Mouse (Mus musculus) neural tube, embryonic 13.5 days (tissue): Measurements from ENCODE around the gene Fos. TPM values are rescaled to one million over a fixed set of nuclear protein-coding genes. Genes with fewer than 3 reads are reported as not detected.

Experiments
- ATAC-seq: fragments of 200-750 bp; cut with Nextera tagmentation; 2 replicates; pipeline ENCODE4 v1.8.0; 2017; ENCODE audit warnings: low read depth, mild to moderate bottlenecking, moderate TSS enrichment, moderate library complexity
- H3K27ac ChIP-seq: fragments of 300-500 bp; sonication (generic); replicated peaks from 2 replicates; pipeline ENCODE4 v1.5.1; 2015; ENCODE audit warnings: moderate library complexity, mild to moderate bottlenecking, inconsistent platforms
- H3K27me3 ChIP-seq: fragments of 300-500 bp; sonication (generic); 2 replicates; pipeline ENCODE4 v1.6.1; 2015; ENCODE audit warnings: mild to moderate bottlenecking, inconsistent platforms
- H3K36me3 ChIP-seq: fragments of 300-500 bp; sonication (generic); 2 replicates; pipeline ENCODE4 v1.6.1; 2015; ENCODE audit warnings: mild to moderate bottlenecking, inconsistent platforms
- H3K4me1 ChIP-seq: fragments of 300-500 bp; sonication (generic); replicated peaks from 2 replicates; pipeline ENCODE4 v1.6.1; 2015; ENCODE audit warnings: inconsistent platforms
- H3K4me2 ChIP-seq: fragments of 300-500 bp; sonication (generic); 2 replicates; pipeline ENCODE4 v1.6.1; 2015; ENCODE audit warnings: inconsistent platforms, mild to moderate bottlenecking, moderate library complexity
- H3K4me3 ChIP-seq: fragments of 300-500 bp; sonication (generic); 2 replicates; pipeline ENCODE4 v1.5.1; 2015; ENCODE audit warnings: mild to moderate bottlenecking, inconsistent platforms
- H3K9ac ChIP-seq: fragments of 300-500 bp; sonication (generic); 2 replicates; pipeline ENCODE4 v1.6.1; 2015; ENCODE audit warnings: moderate library complexity, mild to moderate bottlenecking, inconsistent platforms
- H3K9me3 ChIP-seq: fragments of 300-500 bp; sonication (generic); 2 replicates; pipeline ENCODE4 v1.6.1; 2016; ENCODE audit warnings: inconsistent platforms
- WGBS: fragments of 180-500 bp; shearing (Covaris S2); methylation state at CpG from one replicate; pipeline ENCODE4 v1.1.7; 2015; 5-methylcytosine and 5-hydroxymethylcytosine counted together
- polyA plus RNA-seq: library from polyadenylated mRNA; unstranded; fragments of >200 nt; fragmentation: Nextera tagmentation; extraction: Ambion mirVana; gene quantifications from 2 replicates; pipeline ENCODE4 v1.2.1, GENCODE M21; 2015

Fos gene
- polyA plus RNA-seq, 1 experiment from 2014 or later, result 1.9 TPM

- no peaks in the 10 kb centered on the region for H3K36me3 ChIP-seq
- WGBS, result 59% methylated on average over 3 of the region's 3 CpGs
- no peak overlapping the region for H3K4me2 ChIP-seq
- no peak for ATAC-seq
- no peaks in the 10 kb centered on the region for H3K27me3 ChIP-seq
- H3K9me3 ChIP-seq, result no peaks in the 10 kb centered on the region
- H3K4me3 ChIP-seq, result no peak overlapping the region
- H3K9ac ChIP-seq, result no peak overlapping the region
- no peaks in the 10 kb centered on the region; the same call in 1 of the 2 replicates for H3K4me1 ChIP-seq
- H3K27ac ChIP-seq, result no peak overlapping the region
Observed at GRCm38 (mm10) chr12:85464902-85465301, 8.8 kb upstream of the Fos start.

DNA sequence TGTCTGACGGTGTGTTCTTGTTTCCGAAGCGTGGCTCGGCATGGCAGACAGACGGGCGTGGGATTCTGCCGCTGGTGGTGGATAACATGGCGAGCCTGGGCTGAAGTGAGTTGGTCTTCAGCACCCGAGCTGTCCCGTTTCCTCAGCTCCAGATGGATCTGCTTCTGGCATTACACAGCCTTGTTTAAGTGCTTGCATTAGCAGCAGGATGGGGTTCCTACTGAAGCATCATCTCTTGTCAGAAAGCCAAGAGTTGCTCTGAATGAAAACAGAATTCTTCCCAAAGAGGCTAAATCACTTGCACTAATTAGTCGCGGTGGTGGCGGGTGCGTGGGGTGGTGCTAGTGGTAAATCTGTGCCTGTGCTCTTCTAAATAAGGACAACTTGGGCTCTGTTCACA is 5.8 kb upstream of the Fos start:
- Histone ChIP-seq H3K9me3 (no peaks in the 10 kb centered on the region), H3K4me2 (no peak overlapping the region), H3K36me3 (no peaks in the 10 kb centered on the region), H3K9ac (no peak overlapping the region), H3K27ac (no peak overlapping the region), H3K27me3 (peaks cover 3% of the 10 kb centered on the region; the same call in 1 of the 2 replicates), H3K4me3 (no peak overlapping the region), H3K4me1 (peaks cover 16% of the 10 kb centered on the region)
- no peak for ATAC-seq
- WGBS, result 70% methylated on average over 14 of the region's 14 CpGs

GRCm38 (mm10) chr12:85468666-85469065 is 5.0 kb upstream of the Fos start:
- no peak overlapping the region for H3K9ac ChIP-seq
- no peak overlapping the region for H3K4me3 ChIP-seq
- H3K27ac ChIP-seq, result no peak overlapping the region
- H3K27me3 ChIP-seq, result peaks cover 3% of the 10 kb centered on the region; the same call in 1 of the 2 replicates
- no peaks in the 10 kb centered on the region for H3K9me3 ChIP-seq
- H3K4me2 ChIP-seq, result no peak overlapping the region
- WGBS, result 84% methylated on average over 12 of the region's 12 CpGs
- H3K4me1 ChIP-seq, result peaks cover 21% of the 10 kb centered on the region
- ATAC-seq, result no peak
- no peaks in the 10 kb centered on the region for H3K36me3 ChIP-seq

DNA sequence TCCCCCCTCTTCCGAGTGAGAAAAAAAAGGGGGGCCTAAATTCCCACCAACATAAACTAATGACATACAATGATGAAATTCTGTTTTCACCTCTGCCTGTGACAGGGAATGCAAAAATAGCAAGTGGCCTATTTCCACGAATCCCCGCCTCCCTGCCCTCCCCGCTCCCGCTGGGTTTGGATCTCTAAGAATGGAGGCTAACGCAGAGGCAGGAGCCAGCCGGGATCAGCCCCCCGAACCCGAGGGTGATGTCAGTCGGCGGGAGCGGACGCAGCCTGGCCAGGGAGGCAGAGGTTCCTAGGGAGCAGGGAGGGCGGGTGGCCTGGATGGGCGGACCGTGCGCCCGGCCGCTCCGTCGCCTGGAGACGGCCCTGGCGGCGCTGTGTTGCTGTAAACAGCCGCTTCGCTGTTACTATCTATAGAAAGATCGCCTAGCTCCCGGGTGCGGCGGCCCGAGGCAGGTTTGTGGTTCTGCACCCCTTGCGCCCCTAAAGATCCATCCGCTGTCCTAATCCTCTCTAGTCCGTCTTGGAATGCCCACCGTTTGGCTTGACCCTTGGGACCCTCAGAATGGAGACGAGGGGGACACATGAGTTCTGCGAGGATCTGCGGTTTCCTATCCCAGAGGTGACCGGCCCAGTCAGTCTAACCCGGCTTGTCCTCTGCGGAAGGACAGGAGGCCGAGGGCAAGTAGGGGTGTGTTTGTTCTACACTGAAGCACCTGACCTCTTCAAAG is 1.6 kb upstream of the Fos start:
- Histone ChIP-seq H3K27me3 (peaks cover 21% of the 10 kb centered on the region), H3K9ac (peak overlapping the region; percentile 68), H3K4me1 (peaks cover 45% of the 10 kb centered on the region), H3K4me3 (peak overlapping the region; percentile 52), H3K27ac (peak overlapping the region; percentile 56; the same call in 1 of the 2 replicates), H3K4me2 (peak overlapping the region; percentile 99), H3K36me3 (no peaks in the 10 kb centered on the region), H3K9me3 (no peaks in the 10 kb centered on the region)
- WGBS, result under 1% methylated on average over 42 of the region's 42 CpGs
- peak; percentile 18; the same call in 1 of the 2 replicates for ATAC-seq

GRCm38 (mm10) chr12:85472656-85473410 is 857 bp upstream of the Fos start:
- under 1% methylated on average over 21 of the region's 23 CpGs for WGBS

DNA sequence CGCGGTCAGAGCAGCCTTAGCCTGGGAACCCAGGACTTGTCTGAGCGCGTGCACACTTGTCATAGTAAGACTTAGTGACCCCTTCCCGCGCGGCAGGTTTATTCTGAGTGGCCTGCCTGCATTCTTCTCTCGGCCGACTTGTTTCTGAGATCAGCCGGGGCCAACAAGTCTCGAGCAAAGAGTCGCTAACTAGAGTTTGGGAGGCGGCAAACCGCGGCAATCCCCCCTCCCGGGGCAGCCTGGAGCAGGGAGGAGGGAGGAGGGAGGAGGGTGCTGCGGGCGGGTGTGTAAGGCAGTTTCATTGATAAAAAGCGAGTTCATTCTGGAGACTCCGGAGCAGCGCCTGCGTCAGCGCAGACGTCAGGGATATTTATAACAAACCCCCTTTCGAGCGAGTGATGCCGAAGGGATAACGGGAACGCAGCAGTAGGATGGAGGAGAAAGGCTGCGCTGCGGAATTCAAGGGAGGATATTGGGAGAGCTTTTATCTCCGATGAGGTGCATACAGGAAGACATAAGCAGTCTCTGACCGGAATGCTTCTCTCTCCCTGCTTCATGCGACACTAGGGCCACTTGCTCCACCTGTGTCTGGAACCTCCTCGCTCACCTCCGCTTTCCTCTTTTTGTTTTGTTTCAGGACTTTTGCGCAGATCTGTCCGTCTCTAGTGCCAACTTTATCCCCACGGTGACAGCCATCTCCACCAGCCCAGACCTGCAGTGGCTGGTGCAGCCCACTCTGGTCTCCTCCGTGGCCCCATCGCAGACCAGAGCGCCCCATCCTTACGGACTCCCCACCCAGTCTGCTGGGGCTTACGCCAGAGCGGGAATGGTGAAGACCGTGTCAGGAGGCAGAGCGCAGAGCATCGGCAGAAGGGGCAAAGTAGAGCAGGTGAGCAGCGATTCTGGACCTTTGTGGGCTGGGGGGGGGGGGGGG is 875 bp downstream of the Fos start:
- peak overlapping the region; percentile 52 for H3K4me3 ChIP-seq
- peaks cover 45% of the 10 kb centered on the region for H3K4me1 ChIP-seq
- peaks cover 37% of the 10 kb centered on the region for H3K27me3 ChIP-seq
- H3K4me2 ChIP-seq, result peak overlapping the region; percentile 99
- no peaks in the 10 kb centered on the region for H3K36me3 ChIP-seq
- H3K9ac ChIP-seq, result peak overlapping the region; percentile 68
- WGBS, result under 1% methylated on average over 49 of the region's 49 CpGs
- no peaks in the 10 kb centered on the region for H3K9me3 ChIP-seq
- ATAC-seq, result peak; percentile 32; the same call in 1 of the 2 replicates
- peak overlapping the region; percentile 46; the same call in 1 of the 2 replicates for H3K27ac ChIP-seq

More at GRCm38 (mm10) chr12:85472656-85473410, 857 bp upstream of the Fos start:
- peak overlapping the region; percentile 52 for H3K4me3 ChIP-seq
- peak overlapping the region; percentile 68 for H3K9ac ChIP-seq
- H3K27me3 ChIP-seq, result peaks cover 28% of the 10 kb centered on the region
- ATAC-seq, result peak; percentile 13; the same call in 1 of the 2 replicates
- H3K27ac ChIP-seq, result 0 out of 2 replicates have a peak overlapping the region, but pooled peaks have one; percentile 38
- peak overlapping the region; percentile 99 for H3K4me2 ChIP-seq
- H3K36me3 ChIP-seq, result no peaks in the 10 kb centered on the region
- H3K9me3 ChIP-seq, result no peaks in the 10 kb centered on the region
- peaks cover 45% of the 10 kb centered on the region for H3K4me1 ChIP-seq

- ATAC-seq, result no peak
Observed at GRCm38 (mm10) chr12:85475232-85475919, 1.7 kb downstream of the Fos start.

GRCm38 (mm10) chr12:85475920-85476828 is 2.5 kb downstream of the Fos start:
- no peaks in the 10 kb centered on the region for H3K9me3 ChIP-seq
- H3K4me3 ChIP-seq, result no peak overlapping the region
- H3K36me3 ChIP-seq, result no peaks in the 10 kb centered on the region
- no peak overlapping the region for H3K27ac ChIP-seq
- H3K4me2 ChIP-seq, result peak overlapping the region; percentile 99
- WGBS, result 34% methylated on average over 23 of the region's 23 CpGs
- peaks cover 34% of the 10 kb centered on the region for H3K27me3 ChIP-seq
- H3K4me1 ChIP-seq, result peaks cover 45% of the 10 kb centered on the region
- ATAC-seq, result no peak
- H3K9ac ChIP-seq, result peak overlapping the region; percentile 22; the same call in 1 of the 2 replicates

More at GRCm38 (mm10) chr12:85475232-85475919, 1.7 kb downstream of the Fos start:
- WGBS, result 8% methylated on average over 16 of the region's 16 CpGs
- peak overlapping the region; percentile 68 for H3K9ac ChIP-seq
- no peaks in the 10 kb centered on the region for H3K9me3 ChIP-seq
- peaks cover 37% of the 10 kb centered on the region for H3K27me3 ChIP-seq
- H3K4me1 ChIP-seq, result peaks cover 45% of the 10 kb centered on the region
- H3K36me3 ChIP-seq, result no peaks in the 10 kb centered on the region
- H3K4me2 ChIP-seq, result peak overlapping the region; percentile 99
- no peak overlapping the region for H3K27ac ChIP-seq
- H3K4me3 ChIP-seq, result peak overlapping the region; percentile 52

DNA sequence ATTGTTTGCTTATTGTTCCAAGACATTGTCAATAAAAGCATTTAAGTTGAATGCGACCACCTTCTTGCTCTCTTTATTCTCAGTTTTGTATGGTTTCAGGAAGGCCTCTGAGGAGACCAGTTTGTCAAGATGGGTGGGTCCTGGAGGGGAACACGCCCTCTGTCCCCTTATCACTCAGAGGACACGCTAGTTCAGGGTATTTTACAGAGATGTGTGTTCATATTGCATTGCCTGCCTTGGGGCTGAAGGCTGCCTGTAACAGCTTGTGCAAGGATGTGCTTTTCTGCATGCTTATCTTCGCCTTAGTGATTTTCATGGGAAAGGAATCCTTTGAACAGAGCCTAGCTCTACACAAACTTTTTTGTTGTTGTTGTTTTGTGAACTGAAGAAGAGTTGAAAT is 3.5 kb downstream of the Fos start:
- Histone ChIP-seq H3K4me3 (no peak overlapping the region), H3K9ac (no peak overlapping the region), H3K9me3 (no peaks in the 10 kb centered on the region), H3K27ac (no peak overlapping the region), H3K27me3 (peaks cover 39% of the 10 kb centered on the region), H3K4me2 (no peak overlapping the region), H3K36me3 (no peaks in the 10 kb centered on the region), H3K4me1 (peaks cover 35% of the 10 kb centered on the region)
- ATAC-seq, result no peak
- WGBS, result 80% methylated on average over 4 of the region's 4 CpGs

DNA sequence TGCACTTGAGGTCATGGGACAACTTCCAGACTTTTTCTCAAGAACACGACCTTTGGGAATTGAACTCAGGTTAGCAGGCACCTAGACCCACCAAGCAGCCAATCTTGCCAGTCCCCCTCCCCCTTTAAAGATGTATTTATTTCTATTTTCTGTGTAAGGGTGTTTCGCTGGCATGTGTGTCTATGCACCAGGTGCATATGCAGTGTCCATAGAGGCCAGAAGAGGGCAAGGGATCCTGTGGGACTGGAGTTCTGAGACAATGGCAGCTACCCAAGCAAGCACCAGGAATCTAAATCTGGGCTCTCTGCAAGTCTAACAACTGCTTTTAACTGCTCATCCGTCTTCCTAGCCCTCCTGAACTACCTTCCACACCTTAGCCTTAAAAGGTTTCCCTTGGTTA is 4.1 kb downstream of the Fos start:
- ATAC-seq, result no peak
- Histone ChIP-seq H3K9ac (no peak overlapping the region), H3K4me1 (peaks cover 29% of the 10 kb centered on the region), H3K27ac (no peak overlapping the region), H3K9me3 (no peaks in the 10 kb centered on the region), H3K27me3 (peaks cover 41% of the 10 kb centered on the region), H3K4me3 (no peak overlapping the region), H3K4me2 (no peak overlapping the region), H3K36me3 (no peaks in the 10 kb centered on the region)
- 73% methylated on average over 3 of the region's 3 CpGs for WGBS
